Mouse (Mus musculus): ENCODE measurements around the gene Defb18. TPM values are rescaled to one million over a fixed set of nuclear protein-coding genes. Genes with fewer than 3 reads are reported as not detected.
"Not testable (repeated sequence)": the region's sequence is repeated elsewhere in the genome, so short reads cannot be mapped to it uniquely, and the experiment has no call there.

The Defb18 gene
- polyA plus RNA-seq (2012; rRNA removed) = 2,224 and 3,254 TPM in 2 replicates

GRCm38 (mm10) chr1:18237343-18237742 is at the start of gene Defb18:
Gene Defb18, minus strand, starts transcription at chr1:18237443.
- no peak for DNase-seq (ENCODE audit: low read depth)

DNA sequence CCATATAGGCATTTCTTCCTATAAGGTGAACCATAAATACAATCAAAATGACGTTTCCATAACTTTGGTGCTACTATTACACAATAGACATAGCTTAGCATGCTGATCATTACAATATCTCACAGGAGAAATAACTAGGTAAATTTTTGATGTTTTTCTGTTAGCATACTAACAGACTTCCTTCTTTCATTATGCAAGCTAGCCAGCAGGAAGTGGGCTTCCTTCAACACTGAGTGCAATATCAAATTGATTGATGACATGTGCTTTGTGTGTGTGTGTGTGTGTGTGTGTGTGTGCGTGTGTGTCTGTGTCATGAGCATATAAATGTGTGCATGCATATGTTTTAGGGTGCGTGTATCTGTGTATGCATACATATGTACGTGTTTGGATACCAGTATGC is 33.9 kb upstream of the Defb18 start:
- DNase-seq (ENCODE audit: low read depth) = no peak

- no peak for DNase-seq (ENCODE audit: low read depth)
These were observed 31.6 kb upstream of the Defb18 start for GRCm38 (mm10) chr1:18268845-18269244.

GRCm38 (mm10) chr1:18265038-18265437 is 27.8 kb upstream of the Defb18 start, which contains the start of gene Defb41:
Gene Defb41, minus strand, starts transcription at chr1:18265138.
- DNase-seq (ENCODE audit: low read depth) = no peak

DNA sequence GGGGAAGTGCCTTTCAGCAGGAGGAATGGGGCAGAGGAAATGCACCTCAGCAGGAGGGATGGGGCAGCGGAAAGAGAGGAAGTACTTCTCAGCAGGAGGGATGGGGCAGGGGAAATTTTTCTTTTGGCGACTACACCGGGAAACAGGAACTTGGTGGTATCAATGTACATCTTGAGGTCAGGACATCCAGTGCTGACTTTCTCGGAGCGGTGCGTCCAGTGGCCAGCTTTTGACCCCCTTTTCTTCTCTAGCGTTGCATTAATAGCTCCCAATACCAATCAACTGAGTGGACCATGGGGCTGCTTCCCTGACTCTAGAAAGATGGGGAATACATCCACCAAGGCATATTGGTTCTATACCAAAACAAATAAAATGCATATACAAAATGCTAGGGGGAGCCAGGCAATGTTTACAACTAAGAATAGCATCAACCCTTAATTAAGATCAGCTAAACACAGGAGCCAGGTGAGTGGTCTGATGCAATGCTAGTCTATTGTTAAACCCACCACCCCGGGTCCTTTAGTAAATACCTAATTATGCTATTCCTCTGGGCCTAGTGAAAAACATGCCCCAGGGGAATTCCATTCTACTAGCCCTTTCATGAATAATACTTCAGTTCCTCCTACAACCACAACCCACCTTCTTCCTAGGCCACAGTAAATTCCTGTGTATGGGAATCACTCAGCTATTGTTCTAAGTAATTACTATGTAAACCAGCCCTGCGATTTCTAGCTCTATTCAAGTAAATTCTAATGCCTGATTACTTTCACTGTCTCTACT is 8.7 kb upstream of the Defb18 start:
- DNase-seq (ENCODE audit: low read depth) = not testable (repeated sequence)

GRCm38 (mm10) chr1:18223385-18223945 is 13.8 kb downstream of the Defb18 start:
- no peak for DNase-seq (ENCODE audit: low read depth)

- no peak for DNase-seq (ENCODE audit: low read depth)
These were observed 45.5 kb downstream of the Defb18 start for GRCm38 (mm10) chr1:18191719-18192118.

DNA sequence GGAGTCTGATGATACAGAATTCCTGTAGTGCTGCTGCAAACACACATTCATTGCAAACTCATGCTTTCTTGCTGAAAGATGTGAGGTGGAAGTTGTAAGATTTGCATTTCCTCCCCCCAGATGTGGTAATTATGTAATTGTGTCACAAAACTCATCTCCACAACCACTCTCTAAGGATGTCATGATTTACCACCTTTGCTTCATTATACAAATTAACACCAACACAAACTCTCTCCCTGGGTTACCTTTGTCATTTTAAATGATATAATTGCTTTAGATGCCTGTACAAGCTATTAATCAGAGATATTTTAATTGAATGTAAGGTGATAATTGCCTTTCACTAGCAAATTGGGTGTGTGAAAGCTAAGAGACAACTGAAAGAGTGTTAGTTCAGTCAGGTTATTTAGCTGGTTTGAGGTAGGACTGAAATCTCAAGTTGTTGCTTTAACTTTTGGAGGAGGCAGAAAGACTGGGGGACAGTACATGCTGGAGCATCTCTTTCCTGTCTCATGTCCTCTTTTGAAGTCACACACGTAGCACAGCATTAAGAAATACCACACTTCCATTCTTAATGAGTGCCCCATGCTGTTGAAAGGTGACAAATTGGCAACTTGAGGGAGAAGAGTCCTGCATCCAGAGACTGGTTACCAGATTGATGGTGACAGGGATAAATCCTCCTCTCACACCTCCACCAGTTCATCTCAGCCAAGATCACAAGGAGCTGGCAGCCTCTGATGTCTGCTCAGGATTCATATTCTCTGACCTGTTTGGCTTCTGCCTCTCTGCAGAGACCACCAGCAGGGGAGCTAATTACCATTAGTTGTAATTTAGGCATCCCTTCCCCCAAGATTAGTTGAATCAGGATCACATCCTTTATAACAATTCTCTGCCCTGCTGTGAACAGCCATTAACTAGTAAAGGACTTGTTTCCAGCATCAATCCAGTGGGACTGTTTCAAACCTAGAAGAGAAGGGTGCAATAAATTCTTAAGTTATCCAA is 46.2 kb downstream of the Defb18 start:
- no peak for DNase-seq (ENCODE audit: low read depth)

Other genes with a start within 250 kb of the Defb18 start
- 113 and 137 TPM in 2 replicates for gene Crisp4, start 91.5 kb downstream of the Defb18 start, polyA plus RNA-seq (2012; rRNA removed)
- gene Defb41, start 27.7 kb upstream of the Defb18 start, polyA plus RNA-seq (2012; rRNA removed) = 91.1 and 1,318 TPM in 2 replicates

Data from gonadal fat pad, adult 2 months (tissue).